Mouse (Mus musculus): Measurements from ENCODE around the gene Ereg. TPM values are rescaled to one million over a fixed set of nuclear protein-coding genes. Genes with fewer than 3 reads are reported as not detected.
A peak's percentile ranks its signal among the peaks of the same experiment; 100 is the strongest.

Gene Ereg
- total and polyA plus RNA-seq, 2 experiments from 2014 or later = not detected

GRCm38 (mm10) chr5:91106248-91106647 lies 31.8 kb downstream of the Ereg start:
- no peaks in the 10 kb centered on the region for H3K9me3 ChIP-seq (ENCODE audit: low read length)
- no peaks in the 10 kb centered on the region for H3K36me3 ChIP-seq (ENCODE audit: insufficient read depth, low read length)
- no peak for ATAC-seq
- H3K4me2 ChIP-seq (ENCODE audit: low read depth, low read length) = no peak overlapping the region
- H3K4me1 ChIP-seq (ENCODE audit: insufficient read depth, low read length) = no peaks in the 10 kb centered on the region
- DNase-seq (ENCODE audit: low spot score) = no peak
- H3K9ac ChIP-seq (replicated peaks; ENCODE audit: low read length) = no peak overlapping the region
- H3K27me3 ChIP-seq (ENCODE audit: insufficient read depth, low read length) = no peaks in the 10 kb centered on the region
- H3K4me3 ChIP-seq (ENCODE audit: low read length) = no peak overlapping the region
- no peak overlapping the region for H3K27ac ChIP-seq
- 76% methylated on average over 5 of the region's 5 CpGs for WGBS
- no peak for TF ChIP-seq CTCF (IDR thresholded peaks at IDR 0.05; ENCODE audit: low read depth)

GRCm38 (mm10) chr5:91110023-91110670 lies 35.7 kb downstream of the Ereg start:
- H3K27me3 ChIP-seq (ENCODE audit: insufficient read depth, low read length) = no peaks in the 10 kb centered on the region
- H3K36me3 ChIP-seq (ENCODE audit: insufficient read depth, low read length) = no peaks in the 10 kb centered on the region
- H3K9ac ChIP-seq (replicated peaks; ENCODE audit: low read length) = no peak overlapping the region
- WGBS = 91% methylated on average over 6 of the region's 6 CpGs
- no peak overlapping the region for H3K4me2 ChIP-seq (ENCODE audit: low read depth, low read length)
- TF ChIP-seq CTCF (IDR thresholded peaks at IDR 0.05; ENCODE audit: low read depth) = no peak
- ATAC-seq = no peak
- H3K4me3 ChIP-seq (ENCODE audit: low read length) = no peak overlapping the region
- no peaks in the 10 kb centered on the region for H3K9me3 ChIP-seq (ENCODE audit: low read length)
- H3K4me1 ChIP-seq (ENCODE audit: insufficient read depth, low read length) = no peaks in the 10 kb centered on the region
- H3K27ac ChIP-seq = no peak overlapping the region
- DNase-seq (ENCODE audit: low spot score) = no peak

- H3K27me3 ChIP-seq (ENCODE audit: insufficient read depth, low read length) = no peaks in the 10 kb centered on the region
- H3K4me1 ChIP-seq (ENCODE audit: insufficient read depth, low read length) = no peaks in the 10 kb centered on the region
- no peak overlapping the region for H3K4me2 ChIP-seq (ENCODE audit: low read depth, low read length)
- H3K9me3 ChIP-seq (ENCODE audit: low read length) = no peaks in the 10 kb centered on the region
- 64% methylated on average over 8 of the region's 8 CpGs for WGBS
- H3K36me3 ChIP-seq (ENCODE audit: insufficient read depth, low read length) = no peaks in the 10 kb centered on the region
- DNase-seq (ENCODE audit: low spot score) = peak; percentile 23
- ATAC-seq = no peak
- TF ChIP-seq CTCF (IDR thresholded peaks at IDR 0.05; ENCODE audit: low read depth) = no peak
- no peak overlapping the region for H3K4me3 ChIP-seq (ENCODE audit: low read length)
- no peak overlapping the region for H3K9ac ChIP-seq (replicated peaks; ENCODE audit: low read length)
- no peak overlapping the region for H3K27ac ChIP-seq
Measured at GRCm38 (mm10) chr5:91111019-91111418, 36.6 kb downstream of the Ereg start.

GRCm38 (mm10) chr5:91113967-91114366 lies 39.5 kb downstream of the Ereg start:
- Histone ChIP-seq H3K27me3 (ENCODE audit: insufficient read depth, low read length) (no peaks in the 10 kb centered on the region), H3K4me3 (ENCODE audit: low read length) (no peak overlapping the region), H3K9me3 (ENCODE audit: low read length) (no peaks in the 10 kb centered on the region), H3K36me3 (ENCODE audit: insufficient read depth, low read length) (no peaks in the 10 kb centered on the region), H3K27ac (no peak overlapping the region), H3K4me2 (ENCODE audit: low read depth, low read length) (no peak overlapping the region), H3K4me1 (ENCODE audit: insufficient read depth, low read length) (no peaks in the 10 kb centered on the region), H3K9ac (replicated peaks; ENCODE audit: low read length) (no peak overlapping the region)
- WGBS = 88% methylated on average over 2 of the region's 2 CpGs
- DNase-seq (ENCODE audit: low spot score) = no peak
- no peak for ATAC-seq
- TF ChIP-seq CTCF (IDR thresholded peaks at IDR 0.05; ENCODE audit: low read depth) = no peak

- no peak overlapping the region for H3K4me2 ChIP-seq (ENCODE audit: low read depth, low read length)
- no peaks in the 10 kb centered on the region for H3K9me3 ChIP-seq (ENCODE audit: low read length)
- H3K27me3 ChIP-seq (ENCODE audit: insufficient read depth, low read length) = no peaks in the 10 kb centered on the region
- H3K27ac ChIP-seq = no peak overlapping the region
- WGBS = 63% methylated on average over 1 of the region's 1 CpGs
- H3K4me1 ChIP-seq (ENCODE audit: insufficient read depth, low read length) = no peaks in the 10 kb centered on the region
- H3K4me3 ChIP-seq (ENCODE audit: low read length) = no peak overlapping the region
- no peaks in the 10 kb centered on the region for H3K36me3 ChIP-seq (ENCODE audit: insufficient read depth, low read length)
- no peak for DNase-seq (ENCODE audit: low spot score)
- TF ChIP-seq CTCF (IDR thresholded peaks at IDR 0.05; ENCODE audit: low read depth) = no peak
- ATAC-seq = no peak
- no peak overlapping the region for H3K9ac ChIP-seq (replicated peaks; ENCODE audit: low read length)
Measured at GRCm38 (mm10) chr5:91114574-91114973, 40.2 kb downstream of the Ereg start.

- no peaks in the 10 kb centered on the region for H3K36me3 ChIP-seq (ENCODE audit: insufficient read depth, low read length)
- no peak overlapping the region for H3K9ac ChIP-seq (replicated peaks; ENCODE audit: low read length)
- ATAC-seq (no peak), DNase-seq (ENCODE audit: low spot score) (no peak)
- no peak overlapping the region for H3K4me3 ChIP-seq (ENCODE audit: low read length)
- H3K4me2 ChIP-seq (ENCODE audit: low read depth, low read length) = no peak overlapping the region
- TF ChIP-seq CTCF (IDR thresholded peaks at IDR 0.05; ENCODE audit: low read depth) = no peak
- H3K27me3 ChIP-seq (ENCODE audit: insufficient read depth, low read length) = no peaks in the 10 kb centered on the region
- H3K27ac ChIP-seq = no peak overlapping the region
- H3K4me1 ChIP-seq (ENCODE audit: insufficient read depth, low read length) = no peaks in the 10 kb centered on the region
- no peaks in the 10 kb centered on the region for H3K9me3 ChIP-seq (ENCODE audit: low read length)
Measured at GRCm38 (mm10) chr5:91118618-91119017, 44.2 kb downstream of the Ereg start.

GRCm38 (mm10) chr5:91123404-91123803 lies 49.0 kb downstream of the Ereg start:
- no peak overlapping the region for H3K4me3 ChIP-seq (ENCODE audit: low read length)
- H3K9me3 ChIP-seq (ENCODE audit: low read length) = no peaks in the 10 kb centered on the region
- no peak overlapping the region for H3K9ac ChIP-seq (replicated peaks; ENCODE audit: low read length)
- DNase-seq (ENCODE audit: low spot score) (no peak), ATAC-seq (no peak)
- H3K4me1 ChIP-seq (ENCODE audit: insufficient read depth, low read length) = no peaks in the 10 kb centered on the region
- no peaks in the 10 kb centered on the region for H3K36me3 ChIP-seq (ENCODE audit: insufficient read depth, low read length)
- H3K27ac ChIP-seq = no peak overlapping the region
- 84% methylated on average over 4 of the region's 4 CpGs for WGBS
- H3K4me2 ChIP-seq (ENCODE audit: low read depth, low read length) = no peak overlapping the region
- H3K27me3 ChIP-seq (ENCODE audit: insufficient read depth, low read length) = no peaks in the 10 kb centered on the region
- TF ChIP-seq CTCF (IDR thresholded peaks at IDR 0.05; ENCODE audit: low read depth) = no peak

Data from hindbrain, postnatal 0 days (tissue).